Mouse (Mus musculus) adrenal gland, adult 2 months (tissue): Measurements from ENCODE around the gene Birc6. TPM values are rescaled to one million over a fixed set of nuclear protein-coding genes. Genes with fewer than 3 reads are reported as not detected.

Source experiments
- DNase-seq: peaks from one replicate; pipeline ENCODE4 v3.0.0; 2021
- long read RNA-seq: library from polyadenylated mRNA; stranded (forward); transcript quantifications from one replicate; pipeline ENCODE4 v2.0.0, GENCODE M21; 2021
- polyA plus RNA-seq: library from polyadenylated mRNA; depleted of rRNA; stranded (reverse); fragments of >200 nt; gene quantifications from 2 replicates; pipeline ENCODE4 v1.2.3, GENCODE M21; 2012; rRNA removed
- total RNA-seq, 2 experiments: library from RNA; stranded (reverse); gene quantifications; 2 replicates each; pipeline ENCODE4 v1.2.3; 2021

Birc6 gene
- 100 to 1,000 TPM in 1 of 2 experiments, 10 to 100 TPM in 1; 95.6 to 116 TPM for total RNA-seq
- 41.8 and 46.6 TPM in 2 replicates for polyA plus RNA-seq
- long read RNA-seq = 0 reads

- DNase-seq = peak; percentile 100
Measured at GRCm38 (mm10) chr17:74527729-74528607, at the start of gene Birc6. Gene Birc6 (plus strand): TSS chr17:74528295.

DNA sequence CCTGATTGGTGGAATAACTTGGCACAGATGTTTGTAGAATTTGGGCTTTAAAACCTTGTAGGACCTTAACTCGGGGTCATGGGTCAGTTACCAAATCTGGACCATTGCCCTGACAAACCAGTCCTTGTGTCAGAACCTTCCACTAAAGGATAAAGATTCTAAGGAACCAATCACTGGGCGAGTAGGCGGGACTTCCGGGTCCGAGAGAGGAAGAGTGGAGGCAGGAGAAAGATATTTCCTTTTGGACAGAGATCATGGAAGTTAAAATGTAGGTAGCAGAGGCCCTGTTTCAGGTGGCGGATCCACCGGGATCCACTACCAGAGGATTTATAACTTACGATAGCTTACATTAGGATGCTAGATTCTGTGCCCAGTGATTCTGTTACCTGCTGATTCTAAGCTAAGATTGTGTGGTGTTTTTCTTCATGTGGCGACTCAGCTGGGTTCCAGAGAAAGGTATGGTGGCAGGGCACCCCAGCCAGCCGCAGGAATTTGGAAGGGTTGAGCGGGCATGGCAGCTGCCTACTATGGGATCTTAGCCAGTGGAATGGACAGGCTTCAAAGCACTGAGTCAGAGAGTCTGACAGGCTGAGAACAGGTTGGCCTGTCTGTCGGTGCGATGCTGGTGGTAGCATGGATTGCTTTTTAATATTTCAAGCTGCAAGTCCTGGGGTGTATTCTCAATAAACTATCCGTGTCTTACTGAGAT lies 47.6 kb upstream of the Birc6 start:
- DNase-seq = no peak

GRCm38 (mm10) chr17:74489024-74489900 lies 38.8 kb upstream of the Birc6 start, which contains the start of gene Yipf4:
Gene Yipf4 (plus strand): TSS chr17:74489493.
- DNase-seq = peak; percentile 98

- no peak for DNase-seq
Measured at GRCm38 (mm10) chr17:74489901-74490220, 38.2 kb upstream of the Birc6 start.

- no peak for DNase-seq
Measured at GRCm38 (mm10) chr17:74491565-74491964, 36.5 kb upstream of the Birc6 start.

- DNase-seq = no peak
Measured at GRCm38 (mm10) chr17:74500204-74500603, 27.9 kb upstream of the Birc6 start.

GRCm38 (mm10) chr17:74501085-74501484 lies 27.0 kb upstream of the Birc6 start:
- DNase-seq = no peak

GRCm38 (mm10) chr17:74507934-74508333 lies 20.2 kb upstream of the Birc6 start:
- DNase-seq = no peak

- DNase-seq = no peak
Measured at GRCm38 (mm10) chr17:74508600-74508999, 19.5 kb upstream of the Birc6 start.

GRCm38 (mm10) chr17:74512308-74512707 lies 15.8 kb upstream of the Birc6 start:
- no peak for DNase-seq

GRCm38 (mm10) chr17:74522797-74523723 lies 5.0 kb upstream of the Birc6 start:
- DNase-seq = peak; percentile 21

GRCm38 (mm10) chr17:74526117-74526516 lies 2.0 kb upstream of the Birc6 start:
- DNase-seq = no peak

DNA sequence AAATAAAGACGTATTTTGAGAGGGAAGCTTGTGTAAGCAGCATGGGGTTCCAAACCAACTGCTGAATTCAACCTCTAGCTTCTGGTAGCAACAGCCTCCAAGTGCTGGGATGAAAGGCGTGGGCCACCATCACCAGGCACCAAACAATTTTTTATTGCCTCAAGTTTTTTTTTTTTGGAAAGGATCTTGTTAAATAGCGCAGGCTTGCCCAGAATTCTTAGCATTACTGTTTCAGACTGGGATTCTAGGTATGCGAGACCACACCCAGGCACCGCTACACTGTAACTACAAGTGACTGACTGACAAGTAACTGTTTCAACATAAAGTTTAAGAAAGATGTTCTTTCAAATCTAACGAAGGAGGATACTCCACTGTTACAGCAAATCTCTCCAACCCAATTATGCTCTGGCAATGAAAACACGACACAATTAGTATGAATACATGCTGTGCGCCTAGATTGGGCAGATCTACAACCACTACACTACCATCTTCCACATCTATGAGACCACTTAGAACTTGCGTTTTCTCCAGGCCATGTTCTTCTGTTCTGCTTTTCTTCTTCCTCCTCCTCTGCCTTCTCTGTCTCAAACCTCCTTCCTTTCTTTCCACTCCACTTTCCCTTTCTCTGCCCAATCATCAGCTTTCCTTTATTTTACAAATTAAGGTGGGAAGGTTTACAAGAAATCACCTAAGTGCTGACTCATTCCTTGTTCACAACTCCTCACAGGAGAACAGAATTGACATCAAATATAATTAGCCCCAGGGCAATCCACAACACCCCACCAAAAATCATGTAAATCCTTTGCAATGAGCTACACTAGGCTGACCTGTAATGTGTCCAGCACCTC lies 1.1 kb upstream of the Birc6 start:
- no peak for DNase-seq

GRCm38 (mm10) chr17:74528648-74529532 lies 795 bp downstream of the Birc6 start:
- no peak for DNase-seq

GRCm38 (mm10) chr17:74529533-74529824 lies 1.4 kb downstream of the Birc6 start:
- DNase-seq = no peak

GRCm38 (mm10) chr17:74534971-74535370 lies 6.9 kb downstream of the Birc6 start:
- no peak for DNase-seq

GRCm38 (mm10) chr17:74537526-74537925 lies 9.4 kb downstream of the Birc6 start:
- no peak for DNase-seq

GRCm38 (mm10) chr17:74543615-74544014 lies 15.5 kb downstream of the Birc6 start:
- DNase-seq = no peak

DNA sequence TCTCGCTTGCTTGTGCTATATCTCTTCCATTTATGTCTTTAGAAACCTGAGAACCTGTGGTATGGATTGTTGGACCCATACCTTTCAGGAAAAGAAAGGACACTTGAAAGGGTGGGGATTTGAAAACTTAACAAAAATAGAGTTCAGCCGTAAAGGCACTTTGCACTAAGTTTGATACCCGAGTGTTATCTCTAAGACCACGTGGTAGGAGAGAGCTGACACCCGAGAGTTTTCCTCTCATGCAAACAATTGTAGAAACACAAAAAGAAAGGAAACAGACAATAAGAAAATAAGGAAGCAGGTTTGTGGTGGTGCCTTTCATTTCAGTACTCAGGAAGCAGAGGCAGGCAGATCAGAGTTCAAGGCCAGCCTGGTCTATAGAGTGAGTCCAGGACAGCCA lies 26.0 kb downstream of the Birc6 start:
- no peak for DNase-seq
